22 mouse cellular contexts compared by ENCODE assay signal in genomic region chr6:55130631-55131030, GRCm38 (mm10). TPM values are rescaled to one million over a fixed set of nuclear protein-coding genes. Genes with fewer than 3 reads are reported as not detected.
DNase-seq lines count a peak whose midpoint lies in the region; ATAC-seq and TF ChIP-seq lines count a peak whose summit lies in the region.
"Had no signal": no experiment of that assay in that cellular context is flagged by ENCODE, and none has a peak within 500 bp of the region (broad histone marks: within the 10 kb centered on the region; RNA-seq: fewer than 3 reads in every experiment).

No protein-coding gene starts in this region.

- WGBS in embryonic facial prominence, embryonic 14.5 days: 39% methylated on average over 6 of the region's 6 CpGs
- 83% methylated on average over 6 of the region's 6 CpGs for WGBS in embryonic facial prominence, embryonic 10.5 days
- WGBS in hindbrain, postnatal 0 days: 48% methylated on average over 6 of the region's 6 CpGs
- 63% methylated on average over 6 of the region's 6 CpGs for WGBS in hindbrain, embryonic 16.5 days
- WGBS in heart, embryonic 15.5 days: 14% methylated on average over 6 of the region's 6 CpGs

- no peak overlapping the region for H3K4me2 ChIP-seq in embryonic facial prominence, embryonic 14.5 days (ENCODE audit: low read depth, low read length)
- no peak overlapping the region for H3K4me2 ChIP-seq in hindbrain, postnatal 0 days (ENCODE audit: low read depth, low read length)
- no peak overlapping the region for H3K4me2 ChIP-seq in hindbrain, embryonic 16.5 days (ENCODE audit: low read length)
- H3K4me2 ChIP-seq in heart, embryonic 15.5 days: peak overlapping the region; percentile 29
- H3K4me2 ChIP-seq: limb, embryonic 12.5 days; liver, embryonic 13.5 days had no signal

- ATAC-seq in embryonic facial prominence, embryonic 14.5 days (ENCODE audit: low read depth): no peak
- ATAC-seq in hindbrain, postnatal 0 days: no peak
- no peak for ATAC-seq in hindbrain, embryonic 16.5 days
- ATAC-seq in heart, embryonic 15.5 days (replicated peaks; ENCODE audit: insufficient number of reproducible peaks, insufficient read depth, low FRiP score, low read depth): no peak
- no peak for ATAC-seq in cerebellum, adult (ENCODE audit: insufficient number of reproducible peaks, low FRiP score, low TSS enrichment)

- H3K9me3 ChIP-seq in embryonic facial prominence, embryonic 14.5 days (ENCODE audit: control insufficient read depth, low read length): no peaks in the 10 kb centered on the region
- H3K9me3 ChIP-seq in embryonic facial prominence, embryonic 10.5 days: no peaks in the 10 kb centered on the region
- no peaks in the 10 kb centered on the region for H3K9me3 ChIP-seq in hindbrain, postnatal 0 days (ENCODE audit: low read length)
- H3K9me3 ChIP-seq in hindbrain, embryonic 16.5 days (ENCODE audit: control insufficient read depth, low read length): no peaks in the 10 kb centered on the region
- no peaks in the 10 kb centered on the region for H3K9me3 ChIP-seq in heart, embryonic 15.5 days (replicated peaks)
- H3K9me3 ChIP-seq: forebrain, embryonic 10.5 days; liver, embryonic 13.5 days had no signal

- no peak overlapping the region for H3K4me3 ChIP-seq in embryonic facial prominence, embryonic 14.5 days (ENCODE audit: low read depth, low read length)
- H3K4me3 ChIP-seq in embryonic facial prominence, embryonic 10.5 days: no peak overlapping the region
- H3K4me3 ChIP-seq in hindbrain, postnatal 0 days (ENCODE audit: low read length): no peak overlapping the region
- H3K4me3 ChIP-seq in hindbrain, embryonic 16.5 days (ENCODE audit: low read length): no peak overlapping the region
- no peak overlapping the region for H3K4me3 ChIP-seq in heart, embryonic 15.5 days
- H3K4me3 ChIP-seq: forebrain, embryonic 10.5 days; limb, embryonic 12.5 days; liver, embryonic 13.5 days had no signal

- no peak overlapping the region for H3K9ac ChIP-seq in embryonic facial prominence, embryonic 14.5 days (ENCODE audit: low read depth, low read length)
- no peak overlapping the region for H3K9ac ChIP-seq in hindbrain, postnatal 0 days (replicated peaks; ENCODE audit: low read length)
- no peak overlapping the region for H3K9ac ChIP-seq in hindbrain, embryonic 16.5 days (ENCODE audit: low read depth, low read length)
- no peak overlapping the region for H3K9ac ChIP-seq in heart, embryonic 15.5 days
- H3K9ac ChIP-seq: limb, embryonic 12.5 days; liver, embryonic 13.5 days had no signal

- no peaks in the 10 kb centered on the region for H3K36me3 ChIP-seq in embryonic facial prominence, embryonic 14.5 days (ENCODE audit: control insufficient read depth, insufficient read depth, low read length)
- no peaks in the 10 kb centered on the region for H3K36me3 ChIP-seq in embryonic facial prominence, embryonic 10.5 days (replicated peaks)
- no peaks in the 10 kb centered on the region for H3K36me3 ChIP-seq in hindbrain, postnatal 0 days (ENCODE audit: insufficient read depth, low read length)
- no peaks in the 10 kb centered on the region for H3K36me3 ChIP-seq in hindbrain, embryonic 16.5 days (ENCODE audit: control insufficient read depth, insufficient read depth, low read length)
- H3K36me3 ChIP-seq in heart, embryonic 15.5 days: no peaks in the 10 kb centered on the region
- H3K36me3 ChIP-seq: forebrain, embryonic 10.5 days; limb, embryonic 12.5 days; liver, embryonic 13.5 days had no signal

- 0 out of 2 replicates have a peak, but pooled peaks cover 3% of the 10 kb centered on the region for H3K4me1 ChIP-seq in embryonic facial prominence, embryonic 14.5 days (ENCODE audit: control insufficient read depth, insufficient read depth, low read length)
- H3K4me1 ChIP-seq in embryonic facial prominence, embryonic 10.5 days: peaks cover 9% of the 10 kb centered on the region; the same call in 1 of the 2 replicates
- H3K4me1 ChIP-seq in hindbrain, postnatal 0 days (ENCODE audit: insufficient read depth, low read length): no peaks in the 10 kb centered on the region
- H3K4me1 ChIP-seq in hindbrain, embryonic 16.5 days (ENCODE audit: control insufficient read depth, insufficient read depth, low read depth, low read length): no peaks in the 10 kb centered on the region
- H3K4me1 ChIP-seq in heart, embryonic 15.5 days (replicated peaks): peaks cover 40% of the 10 kb centered on the region
- H3K4me1 ChIP-seq: liver, embryonic 13.5 days had no signal

- no peaks in the 10 kb centered on the region for H3K27me3 ChIP-seq in embryonic facial prominence, embryonic 14.5 days (replicated peaks; ENCODE audit: control insufficient read depth, insufficient read depth, low read length)
- H3K27me3 ChIP-seq in embryonic facial prominence, embryonic 10.5 days (replicated peaks; ENCODE audit: low read depth, poor library complexity, severe bottlenecking): peaks cover 7% of the 10 kb centered on the region; the same call in 1 of the 2 replicates
- H3K27me3 ChIP-seq in hindbrain, postnatal 0 days (ENCODE audit: insufficient read depth, low read length): no peaks in the 10 kb centered on the region
- no peaks in the 10 kb centered on the region for H3K27me3 ChIP-seq in hindbrain, embryonic 16.5 days (replicated peaks; ENCODE audit: control insufficient read depth, insufficient read depth, low read length)
- H3K27me3 ChIP-seq in heart, embryonic 15.5 days: no peaks in the 10 kb centered on the region
- H3K27me3 ChIP-seq: limb, embryonic 12.5 days; liver, embryonic 13.5 days had no signal

- DNase-seq in embryonic facial prominence, embryonic 14.5 days (ENCODE audit: low spot score): peak; percentile 54
- DNase-seq in embryonic facial prominence, embryonic 10.5 days (ENCODE audit: low spot score): no peak
- DNase-seq in hindbrain, postnatal 0 days (ENCODE audit: low spot score): peak; percentile 24
- DNase-seq in adipocyte (ENCODE audit: low spot score): peak; percentile 16
- DNase-seq in adrenal gland, adult 8-10 months: no peak
- DNase-seq: cerebellum, adult 11 months; cerebellum, postnatal 10 days; gastrocnemius, postnatal 36 days; kidney, adult 11 months; liver, embryonic 13.5 days; lung, postnatal 4 days; right cerebral cortex, postnatal 4 days; thymus, adult 2 months had no signal

- no peak for TF ChIP-seq CTCF in hindbrain, postnatal 0 days (IDR thresholded peaks at IDR 0.05; ENCODE audit: low read depth)

- H3K27ac ChIP-seq in embryonic facial prominence, embryonic 14.5 days (replicated peaks; ENCODE audit: low read depth, low read length): no peak overlapping the region
- H3K27ac ChIP-seq in embryonic facial prominence, embryonic 10.5 days (replicated peaks): no peak overlapping the region
- H3K27ac ChIP-seq in hindbrain, postnatal 0 days: no peak overlapping the region
- H3K27ac ChIP-seq in hindbrain, embryonic 16.5 days (ENCODE audit: low read depth, low read length): no peak overlapping the region
- H3K27ac ChIP-seq in heart, embryonic 15.5 days: peak overlapping the region; percentile 72
- H3K27ac ChIP-seq: forebrain, embryonic 10.5 days; limb, embryonic 12.5 days; liver, embryonic 13.5 days had no signal

RNA-seq across cellular contexts. Expression of gene Crhr2, which starts 2.2 kb away (rescaled TPM):
- 0.51 and 0.84 TPM in 2 replicates for polyA plus RNA-seq in embryonic facial prominence, embryonic 14.5 days (2014; fragmentation: Nextera tagmentation; extraction: Ambion mirVana)
- polyA plus RNA-seq in embryonic facial prominence, embryonic 10.5 days (2016; fragmentation: Nextera tagmentation; extraction: Ambion mirVana): 0.12 and 0.55 TPM in 2 replicates
- 1.4 and 3.0 TPM in 2 replicates for total RNA-seq in hindbrain, postnatal 0 days (2014; rRNA removed)
- polyA plus RNA-seq in hindbrain, postnatal 0 days (2015; fragmentation: Nextera tagmentation; extraction: Ambion mirVana): 1.5 and 1.8 TPM in 2 replicates
- 1.4 and 1.7 TPM in 2 replicates for polyA plus RNA-seq in hindbrain, embryonic 16.5 days (2015; fragmentation: Nextera tagmentation; extraction: Ambion mirVana)
- 10.2 and 11.9 TPM in 2 replicates for polyA plus RNA-seq in heart, embryonic 15.5 days (2015; fragmentation: Nextera tagmentation; extraction: Ambion mirVana)
- total RNA-seq in adrenal gland, adult 8-10 months (2022): under 1 TPM in 2 of 4 experiments, not detected in 2; 0.12 to 0.34 TPM
- total RNA-seq: CH12.LX; hematopoietic stem cell, adult 5-6 weeks; MEL had no signal
- polyA plus RNA-seq: limb, embryonic 12.5 days had no signal

RNA-seq across cellular contexts. Expression of gene Inmt, which starts 44.2 kb away (rescaled TPM):
- 4.2 and 5.9 TPM in 2 replicates for polyA plus RNA-seq in embryonic facial prominence, embryonic 14.5 days (2014; fragmentation: Nextera tagmentation; extraction: Ambion mirVana)
- 3.8 and 4.7 TPM in 2 replicates for polyA plus RNA-seq in embryonic facial prominence, embryonic 10.5 days (2016; fragmentation: Nextera tagmentation; extraction: Ambion mirVana)
- total RNA-seq in hindbrain, postnatal 0 days (2014; rRNA removed): 0.52 TPM in 1 of 2 replicates, not detected in the other
- not detected in 2 replicates for polyA plus RNA-seq in hindbrain, postnatal 0 days (2015; fragmentation: Nextera tagmentation; extraction: Ambion mirVana)
- not detected in 2 replicates for polyA plus RNA-seq in hindbrain, embryonic 16.5 days (2015; fragmentation: Nextera tagmentation; extraction: Ambion mirVana)
- 0.13 TPM in 1 of 2 replicates, not detected in the other for polyA plus RNA-seq in heart, embryonic 15.5 days (2015; fragmentation: Nextera tagmentation; extraction: Ambion mirVana)
- total RNA-seq in adrenal gland, adult 8-10 months (2022): 10 to 100 TPM; 13.6 to 32.7 (median 23.2) TPM
- total RNA-seq: CH12.LX; hematopoietic stem cell, adult 5-6 weeks; left cerebral cortex, postnatal 10 days had no signal
- polyA plus RNA-seq: limb, embryonic 12.5 days had no signal

Comparison
In these comparisons a context has a peak if more than half of its experiments do, and no peak if none do; other contexts are left out.
1. DNase-seq: peak in embryonic facial prominence, embryonic 14.5 days (single experiment), hindbrain, postnatal 0 days (single experiment) and adipocyte (single experiment); none in embryonic facial prominence, embryonic 10.5 days (single experiment) and adrenal gland, adult 8-10 months (single experiment).